Mouse (Mus musculus) heart, adult 8-10 months (tissue): ENCODE results near the gene Rgs4. TPM values are rescaled to one million over a fixed set of nuclear protein-coding genes. Genes with fewer than 3 reads are reported as not detected.

Experiments used
- total RNA-seq, 4 experiments: library from RNA; stranded (reverse); gene quantifications; 2 replicates each; pipeline ENCODE4 v1.2.4; 2022

Gene Rgs4
- total RNA-seq, 4 experiments from 2014 or later = 6.2 to 12.4 (median 10.5) TPM

Other genes starting within 250 kb of the Rgs4 start
- under 1 TPM in 3 of 4 experiments, not detected in 1; 0.16 to 0.52 (median 0.38) TPM for gene Nuf2, start 216.2 kb downstream of the Rgs4 start, total RNA-seq
- gene Rgs5, start 92.1 kb downstream of the Rgs4 start, total RNA-seq = 100 to 1,000 TPM; 246 to 307 (median 275) TPM
- gene Ccdc190, start 181.0 kb upstream of the Rgs4 start, total RNA-seq = not detected
- gene Hsd17b7, start 221.6 kb upstream of the Rgs4 start, total RNA-seq = 10 to 100 TPM; 10.5 to 15.8 (median 12.7) TPM